Mouse (Mus musculus) stomach, postnatal 0 days (tissue): ENCODE data around the gene Mocs1. TPM values are rescaled to one million over a fixed set of nuclear protein-coding genes. Genes with fewer than 3 reads are reported as not detected.

Experiments used
- ATAC-seq: fragments of 200-750 bp; cut with Nextera tagmentation; 2 replicates; pipeline ENCODE4 v1.8.0; 2017; ENCODE audit not compliant: low FRiP score, low TSS enrichment
- DNase-seq: peaks from one replicate; pipeline ENCODE4 v3.0.0-alpha.2; 2016; ENCODE audit warnings: low spot score
- H3K27ac ChIP-seq: fragments of 300-500 bp; sonication (generic); replicated peaks from 2 replicates; pipeline ENCODE4 v1.5.1; 2014; ENCODE audit warnings: mild to moderate bottlenecking, control low read depth
- H3K27me3 ChIP-seq: fragments of 300-500 bp; sonication (generic); 2 replicates; pipeline ENCODE4 v1.6.1; 2014; ENCODE audit warnings: low read length; ENCODE audit not compliant: control insufficient read depth, insufficient read depth
- H3K36me3 ChIP-seq: fragments of 300-500 bp; sonication (generic); 2 replicates; pipeline ENCODE4 v1.6.1; 2014; ENCODE audit warnings: low read length, mixed read lengths; ENCODE audit not compliant: control insufficient read depth, insufficient read depth
- H3K4me1 ChIP-seq: fragments of 300-500 bp; sonication (generic); replicated peaks from 2 replicates; pipeline ENCODE4 v1.6.1; 2014; ENCODE audit warnings: antibody characterized with exemption; ENCODE audit not compliant: control insufficient read depth, insufficient read depth
- H3K4me2 ChIP-seq: fragments of 300-500 bp; sonication (generic); replicated peaks from 2 replicates; pipeline ENCODE4 v1.6.1; 2014; ENCODE audit warnings: low read depth, mild to moderate bottlenecking, control low read depth, moderate library complexity
- H3K4me3 ChIP-seq: fragments of 300-500 bp; sonication (generic); 2 replicates; pipeline ENCODE4 v1.5.1; 2014; ENCODE audit warnings: low read depth, low read length, control low read depth
- H3K9ac ChIP-seq: fragments of 300-500 bp; sonication (generic); 2 replicates; pipeline ENCODE4 v1.6.1; 2014; ENCODE audit warnings: mild to moderate bottlenecking, low read length, control low read depth, mixed read lengths
- H3K9me3 ChIP-seq: fragments of 300-500 bp; sonication (generic); 2 replicates; pipeline ENCODE4 v1.6.1; 2016; ENCODE audit warnings: low read length; ENCODE audit not compliant: control insufficient read depth
- CTCF ChIP-seq: IDR thresholded peaks from 2 replicates; pipeline ENCODE4 v1.5.1; 2016; ENCODE audit warnings: antibody characterized with exemption, low read depth, mild to moderate bottlenecking, moderate library complexity
- EP300 ChIP-seq: optimal IDR thresholded peaks from 2 replicates; pipeline ENCODE3; 2016; ENCODE audit warnings: antibody characterized with exemption
- WGBS: fragments of 180-500 bp; shearing (Covaris S2); extraction: QIAGEN DNeasy Blood & Tissue Kit; methylation state at CpG from one replicate; pipeline ENCODE4 v1.1.7; 2014; 5-methylcytosine and 5-hydroxymethylcytosine counted together
- polyA plus RNA-seq: library from polyadenylated mRNA; unstranded; fragments of >200 nt; fragmentation: Nextera tagmentation; extraction: Ambion mirVana; gene quantifications from 2 replicates; pipeline ENCODE4 v1.2.1, GENCODE M21; 2015

Mocs1 gene
- polyA plus RNA-seq, 1 experiment from 2014 or later, result 5.0 TPM

GRCm38 (mm10) chr17:49399605-49400004, 28.6 kb upstream of the Mocs1 start:
- H3K4me2 ChIP-seq, result no peak overlapping the region
- H3K27ac ChIP-seq, result no peak overlapping the region
- ATAC-seq (no peak), DNase-seq (no peak)
- no peak overlapping the region for H3K9ac ChIP-seq
- WGBS, result 68% methylated on average over 4 of the region's 4 CpGs
- no peak for TF ChIP-seq CTCF
- TF ChIP-seq EP300, result no peak
- H3K9me3 ChIP-seq, result no peaks in the 10 kb centered on the region
- H3K27me3 ChIP-seq, result no peaks in the 10 kb centered on the region
- H3K4me1 ChIP-seq, result no peaks in the 10 kb centered on the region
- no peaks in the 10 kb centered on the region for H3K36me3 ChIP-seq
- H3K4me3 ChIP-seq, result no peak overlapping the region

GRCm38 (mm10) chr17:49400130-49400529, 28.0 kb upstream of the Mocs1 start:
- Histone ChIP-seq H3K27me3 (no peaks in the 10 kb centered on the region), H3K4me3 (no peak overlapping the region), H3K9ac (no peak overlapping the region), H3K27ac (no peak overlapping the region), H3K4me2 (no peak overlapping the region), H3K4me1 (no peaks in the 10 kb centered on the region), H3K36me3 (no peaks in the 10 kb centered on the region), H3K9me3 (no peaks in the 10 kb centered on the region)
- TF ChIP-seq CTCF, result peak; percentile 90
- no peak for TF ChIP-seq EP300
- ATAC-seq (peak; percentile 56; the same call in 1 of the 2 replicates), DNase-seq (peak; percentile 77)
- 5% methylated on average over 2 of the region's 2 CpGs for WGBS

GRCm38 (mm10) chr17:49403151-49403550, 25.0 kb upstream of the Mocs1 start:
- H3K9ac ChIP-seq, result no peak overlapping the region
- H3K27me3 ChIP-seq, result no peaks in the 10 kb centered on the region
- no peak overlapping the region for H3K4me3 ChIP-seq
- no peak overlapping the region for H3K27ac ChIP-seq
- TF ChIP-seq CTCF (no peak), EP300 (no peak)
- DNase-seq (no peak), ATAC-seq (no peak)
- H3K36me3 ChIP-seq, result no peaks in the 10 kb centered on the region
- H3K4me2 ChIP-seq, result no peak overlapping the region
- no peaks in the 10 kb centered on the region for H3K9me3 ChIP-seq
- no peaks in the 10 kb centered on the region for H3K4me1 ChIP-seq
- 65% methylated on average over 6 of the region's 6 CpGs for WGBS

GRCm38 (mm10) chr17:49405927-49406326, 22.2 kb upstream of the Mocs1 start:
- no peak overlapping the region for H3K4me2 ChIP-seq
- DNase-seq (no peak), ATAC-seq (no peak)
- H3K4me3 ChIP-seq, result no peak overlapping the region
- H3K27ac ChIP-seq, result no peak overlapping the region
- H3K9ac ChIP-seq, result no peak overlapping the region
- TF ChIP-seq EP300, result no peak
- no peak for TF ChIP-seq CTCF
- H3K4me1 ChIP-seq, result no peaks in the 10 kb centered on the region
- H3K9me3 ChIP-seq, result no peaks in the 10 kb centered on the region
- 71% methylated on average over 5 of the region's 5 CpGs for WGBS
- H3K36me3 ChIP-seq, result no peaks in the 10 kb centered on the region
- no peaks in the 10 kb centered on the region for H3K27me3 ChIP-seq

- no peak overlapping the region for H3K27ac ChIP-seq
- DNase-seq (no peak), ATAC-seq (no peak)
- TF ChIP-seq EP300, result no peak
- TF ChIP-seq CTCF, result no peak
- no peaks in the 10 kb centered on the region for H3K9me3 ChIP-seq
- no peak overlapping the region for H3K4me2 ChIP-seq
- H3K27me3 ChIP-seq, result no peaks in the 10 kb centered on the region
- no peaks in the 10 kb centered on the region for H3K4me1 ChIP-seq
- H3K9ac ChIP-seq, result no peak overlapping the region
- H3K36me3 ChIP-seq, result no peaks in the 10 kb centered on the region
- H3K4me3 ChIP-seq, result no peak overlapping the region
- 81% methylated on average over 5 of the region's 5 CpGs for WGBS
Measured at GRCm38 (mm10) chr17:49412974-49413373, 15.2 kb upstream of the Mocs1 start.

- no peak overlapping the region for H3K27ac ChIP-seq
- 58% methylated on average over 3 of the region's 3 CpGs for WGBS
- DNase-seq, result no peak
Measured at GRCm38 (mm10) chr17:49413554-49413953, 14.6 kb upstream of the Mocs1 start.

More at GRCm38 (mm10) chr17:49413554-49413953, 14.6 kb upstream of the Mocs1 start:
- no peaks in the 10 kb centered on the region for H3K9me3 ChIP-seq
- H3K36me3 ChIP-seq, result no peaks in the 10 kb centered on the region
- no peak for TF ChIP-seq EP300
- TF ChIP-seq CTCF, result peak; percentile 58
- H3K4me2 ChIP-seq, result no peak overlapping the region
- no peak for ATAC-seq
- H3K9ac ChIP-seq, result no peak overlapping the region
- no peaks in the 10 kb centered on the region for H3K4me1 ChIP-seq
- no peaks in the 10 kb centered on the region for H3K27me3 ChIP-seq
- H3K4me3 ChIP-seq, result no peak overlapping the region
